Mouse (Mus musculus): ENCODE results near the gene Ccdc173. TPM values are rescaled to one million over a fixed set of nuclear protein-coding genes. Genes with fewer than 3 reads are reported as not detected.

Gene Ccdc173
- total RNA-seq, 2 experiments from 2014 or later: 1.6 to 2.9 TPM

GRCm38 (mm10) chr2:69802911-69803312, 13.5 kb upstream of the Ccdc173 start:
- intact Hi-C loops (cut with DNase I): no loop called here
- peak; percentile 57 for DNase-seq

- DNase-seq: no peak
- intact Hi-C loops (cut with DNase I): no loop called here
Measured at GRCm38 (mm10) chr2:69790722-69791121, 1.3 kb upstream of the Ccdc173 start.

GRCm38 (mm10) chr2:69790285-69790684, 910 bp upstream of the Ccdc173 start:
- intact Hi-C loops (cut with DNase I): no loop called here

GRCm38 (mm10) chr2:69788974-69789373, 401 bp downstream of the Ccdc173 start:
- DNase-seq: no peak
- intact Hi-C loops (cut with DNase I): no loop called here

More at GRCm38 (mm10) chr2:69790285-69790684, 910 bp upstream of the Ccdc173 start:
- peak; percentile 85 for DNase-seq

GRCm38 (mm10) chr2:69778836-69779177, 10.6 kb downstream of the Ccdc173 start:
- DNase-seq: no peak
- intact Hi-C loops (cut with DNase I): no loop called here

GRCm38 (mm10) chr2:69777985-69778835, 11.2 kb downstream of the Ccdc173 start:
- DNase-seq: no peak
- intact Hi-C loops (cut with DNase I): no loop called here

GRCm38 (mm10) chr2:69773331-69773730, 16.0 kb downstream of the Ccdc173 start:
- intact Hi-C loops (cut with DNase I): no loop called here
- DNase-seq: no peak

GRCm38 (mm10) chr2:69764716-69765115, 24.7 kb downstream of the Ccdc173 start:
- intact Hi-C loops (cut with DNase I): no loop called here

GRCm38 (mm10) chr2:69763340-69763739, 26.0 kb downstream of the Ccdc173 start:
- intact Hi-C loops (cut with DNase I): no loop called here
- no peak for DNase-seq

More at GRCm38 (mm10) chr2:69764716-69765115, 24.7 kb downstream of the Ccdc173 start:
- DNase-seq: no peak

- DNase-seq: no peak
- intact Hi-C loops (cut with DNase I): no loop called here
Measured at GRCm38 (mm10) chr2:69760980-69761379, 28.4 kb downstream of the Ccdc173 start.

GRCm38 (mm10) chr2:69745091-69745490, 44.3 kb downstream of the Ccdc173 start:
- intact Hi-C loops (cut with DNase I): loop anchor here (10.0 kb wide), 1 partner anchor 80 kb away; the partner anchor contains the start of gene Klhl23
- DNase-seq: no peak

- no peak for DNase-seq
- intact Hi-C loops (cut with DNase I): no loop called here
Measured at GRCm38 (mm10) chr2:69723519-69723825, 65.9 kb downstream of the Ccdc173 start.

GRCm38 (mm10) chr2:69722650-69723518, 66.5 kb downstream of the Ccdc173 start:
- DNase-seq: peak; percentile 93
- intact Hi-C loops (cut with DNase I): no loop called here

GRCm38 (mm10) chr2:69722273-69722649, 67.1 kb downstream of the Ccdc173 start, which contains the start of gene Ppig:
TSS of gene Ppig (plus strand) at chr2:69722545.
- intact Hi-C loops (cut with DNase I): no loop called here
- no peak for DNase-seq

- no peak for DNase-seq
Measured at GRCm38 (mm10) chr2:69719121-69719520, 70.3 kb downstream of the Ccdc173 start.

GRCm38 (mm10) chr2:69716483-69716882, 72.9 kb downstream of the Ccdc173 start:
- intact Hi-C loops (cut with DNase I): no loop called here

More at GRCm38 (mm10) chr2:69719121-69719520, 70.3 kb downstream of the Ccdc173 start:
- intact Hi-C loops (cut with DNase I): no loop called here

GRCm38 (mm10) chr2:69714126-69714525, 75.2 kb downstream of the Ccdc173 start:
- no peak for DNase-seq
- intact Hi-C loops (cut with DNase I): no loop called here

More at GRCm38 (mm10) chr2:69716483-69716882, 72.9 kb downstream of the Ccdc173 start:
- DNase-seq: no peak

GRCm38 (mm10) chr2:69713626-69714014, 75.8 kb downstream of the Ccdc173 start:
- intact Hi-C loops (cut with DNase I): no loop called here
- DNase-seq: no peak

- DNase-seq: peak; percentile 83
- intact Hi-C loops (cut with DNase I): no loop called here
Measured at GRCm38 (mm10) chr2:69712981-69713625, 76.3 kb downstream of the Ccdc173 start, which contains the start of gene Fastkd1. TSS of gene Fastkd1 (minus strand) at chr2:69713516.

GRCm38 (mm10) chr2:69712171-69712570, 77.2 kb downstream of the Ccdc173 start:
- no peak for DNase-seq
- intact Hi-C loops (cut with DNase I): no loop called here
